Mouse (Mus musculus): ENCODE data around the gene Prdm16. TPM values are rescaled to one million over a fixed set of nuclear protein-coding genes. Genes with fewer than 3 reads are reported as not detected.

Gene Prdm16
- total RNA-seq, 1 experiment: 3.1 TPM

DNA sequence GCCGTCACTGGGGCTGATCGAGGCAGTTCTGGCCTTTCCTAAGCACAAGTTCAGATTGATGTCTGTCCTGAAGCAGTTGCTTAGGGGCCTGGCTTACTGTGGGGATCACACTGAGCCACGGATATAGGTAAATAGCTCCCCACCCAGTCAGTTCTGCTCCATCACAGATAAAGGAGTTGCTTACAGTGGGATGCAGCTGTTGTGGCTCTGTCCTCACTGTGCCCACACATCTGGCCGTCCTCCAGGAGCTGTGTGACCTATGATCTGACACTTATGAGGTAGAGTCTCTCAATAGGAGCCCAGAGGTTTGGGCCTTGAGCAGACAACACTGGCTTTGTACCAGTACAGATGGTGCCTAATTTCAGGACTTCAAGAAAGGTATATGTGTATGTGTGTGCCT, 142.7 kb downstream of the Prdm16 start:
- H3K27ac ChIP-seq (ENCODE audit: insufficient read depth, low read depth, low read length, poor library complexity, severe bottlenecking): no peak overlapping the region
- H3K36me3 ChIP-seq (ENCODE audit: control insufficient read depth, insufficient read depth, low read length, poor library complexity, severe bottlenecking): no peaks in the 10 kb centered on the region
- peaks cover 4 to 22% of the 10 kb centered on the region in 2 experiments for H3K4me1 ChIP-seq (ENCODE audit: control insufficient read depth in 2 of 2, insufficient read depth in 2 of 2, low read length in 2 of 2, poor library complexity in 1 of 2)
- in situ Hi-C loops (cut with MboI; ENCODE audit: low sequenced_read_pairs in 2 of 2, unreplicated experiment in 2 of 2): no loop called here
- no peaks in the 10 kb centered on the region for H3K9me3 ChIP-seq (ENCODE audit: control insufficient read depth, insufficient read depth, low read depth, low read length)
- no peak overlapping the region for H3K4me3 ChIP-seq (ENCODE audit: insufficient read depth in 1 of 2, low read depth in 1 of 2, low read length in 2 of 2, poor library complexity in 1 of 2, severe bottlenecking in 1 of 2)
- DNase-seq (ENCODE audit: low read depth, low spot score): no peak
- no peak overlapping the region for H3K9ac ChIP-seq (ENCODE audit: insufficient read depth, low read depth, low read length, poor library complexity, severe bottlenecking)
- TF ChIP-seq ZNF384 (IDR thresholded peaks at IDR 0.05; ENCODE audit: low read depth, low read length): no peak
- TF ChIP-seq MAFK (IDR thresholded peaks at IDR 0.05; ENCODE audit: insufficient read depth, low read depth, low read length): no peak

DNA sequence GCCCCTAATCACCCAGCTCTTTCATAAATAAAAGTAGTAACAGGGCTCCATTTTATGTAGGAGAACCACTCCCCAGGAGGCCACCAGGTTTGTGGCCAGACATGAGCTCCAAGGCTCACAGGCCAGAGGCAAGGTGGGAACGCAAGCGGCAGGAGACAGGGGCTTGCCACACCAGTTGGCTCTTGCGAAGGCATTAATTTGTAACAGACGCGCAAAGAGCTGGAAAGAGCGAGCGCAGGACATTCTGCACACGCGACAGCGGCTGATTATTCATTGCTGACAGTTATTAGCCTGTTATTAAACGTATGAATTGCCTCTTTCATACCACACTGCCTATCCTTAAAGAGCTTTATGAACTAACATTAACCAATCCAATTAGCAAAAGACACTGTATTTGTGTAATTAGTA, 144.0 kb downstream of the Prdm16 start:
- H3K4me1 ChIP-seq (ENCODE audit: control insufficient read depth in 2 of 2, insufficient read depth in 2 of 2, low read length in 2 of 2, poor library complexity in 1 of 2): peaks cover 4 to 12% of the 10 kb centered on the region in 2 experiments
- no peak overlapping the region for H3K27ac ChIP-seq (ENCODE audit: insufficient read depth, low read depth, low read length, poor library complexity, severe bottlenecking)
- H3K9me3 ChIP-seq (ENCODE audit: control insufficient read depth, insufficient read depth, low read depth, low read length): no peaks in the 10 kb centered on the region
- no peak overlapping the region for H3K4me3 ChIP-seq (ENCODE audit: insufficient read depth in 1 of 2, low read depth in 1 of 2, low read length in 2 of 2, poor library complexity in 1 of 2, severe bottlenecking in 1 of 2)
- H3K36me3 ChIP-seq (ENCODE audit: control insufficient read depth, insufficient read depth, low read length, poor library complexity, severe bottlenecking): no peaks in the 10 kb centered on the region
- in situ Hi-C loops (cut with MboI; ENCODE audit: low sequenced_read_pairs in 2 of 2, unreplicated experiment in 2 of 2): no loop called here
- no peak overlapping the region for H3K9ac ChIP-seq (ENCODE audit: insufficient read depth, low read depth, low read length, poor library complexity, severe bottlenecking)
- no peak for DNase-seq (ENCODE audit: low read depth, low spot score)
- TF ChIP-seq MAFK (IDR thresholded peaks at IDR 0.05; ENCODE audit: insufficient read depth, low read depth, low read length) (no peak), HCFC1 (IDR thresholded peaks at IDR 0.05; ENCODE audit: borderline replicate concordance, insufficient read depth, low read length) (no peak), CHD2 (IDR thresholded peaks at IDR 0.05; ENCODE audit: low read depth, low read length) (no peak), ZC3H11A (IDR thresholded peaks at IDR 0.05; ENCODE audit: borderline replicate concordance, low read depth, low read length) (no peak), ZNF384 (IDR thresholded peaks at IDR 0.05; ENCODE audit: low read depth, low read length) (no peak)

DNA sequence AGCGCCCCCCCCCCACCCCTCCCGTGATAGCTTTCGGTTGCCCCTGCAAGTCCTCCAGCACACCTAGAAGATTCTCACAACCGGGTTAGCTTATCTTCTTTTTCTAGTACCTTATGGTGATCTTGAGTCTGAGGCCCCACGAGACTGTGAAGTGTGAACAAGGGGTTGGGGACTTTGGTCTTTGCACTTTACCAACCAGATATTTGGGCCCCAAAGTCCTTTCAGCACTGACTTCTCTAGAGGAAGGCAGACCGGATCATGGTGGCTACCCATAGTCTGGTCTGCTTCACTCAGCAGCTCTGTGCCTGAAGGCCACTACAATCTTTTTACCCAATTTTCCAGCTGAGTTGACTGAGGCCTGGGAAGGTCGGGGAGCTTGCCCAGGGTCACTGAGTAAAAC, 144.4 kb downstream of the Prdm16 start:
- Histone ChIP-seq H3K4me1 (ENCODE audit: control insufficient read depth in 2 of 2, insufficient read depth in 2 of 2, low read length in 2 of 2, poor library complexity in 1 of 2) (peaks cover 4 to 8% of the 10 kb centered on the region in 2 experiments), H3K4me3 (ENCODE audit: insufficient read depth in 1 of 2, low read depth in 1 of 2, low read length in 2 of 2, poor library complexity in 1 of 2, severe bottlenecking in 1 of 2) (no peak overlapping the region), H3K36me3 (ENCODE audit: control insufficient read depth, insufficient read depth, low read length, poor library complexity, severe bottlenecking) (no peaks in the 10 kb centered on the region), H3K9me3 (ENCODE audit: control insufficient read depth, insufficient read depth, low read depth, low read length) (no peaks in the 10 kb centered on the region), H3K27ac (ENCODE audit: insufficient read depth, low read depth, low read length, poor library complexity, severe bottlenecking) (no peak overlapping the region), H3K9ac (ENCODE audit: insufficient read depth, low read depth, low read length, poor library complexity, severe bottlenecking) (no peak overlapping the region)
- no peak for DNase-seq (ENCODE audit: low read depth, low spot score)
- in situ Hi-C loops (cut with MboI; ENCODE audit: low sequenced_read_pairs in 2 of 2, unreplicated experiment in 2 of 2): no loop called here
- TF ChIP-seq ZC3H11A (IDR thresholded peaks at IDR 0.05; ENCODE audit: borderline replicate concordance, low read depth, low read length): no peak
- TF ChIP-seq MAFK (IDR thresholded peaks at IDR 0.05; ENCODE audit: insufficient read depth, low read depth, low read length): no peak
- TF ChIP-seq HCFC1 (IDR thresholded peaks at IDR 0.05; ENCODE audit: borderline replicate concordance, insufficient read depth, low read length): no peak
- TF ChIP-seq ZNF384 (IDR thresholded peaks at IDR 0.05; ENCODE audit: low read depth, low read length): no peak
- no peak for TF ChIP-seq CHD2 (IDR thresholded peaks at IDR 0.05; ENCODE audit: low read depth, low read length)

DNA sequence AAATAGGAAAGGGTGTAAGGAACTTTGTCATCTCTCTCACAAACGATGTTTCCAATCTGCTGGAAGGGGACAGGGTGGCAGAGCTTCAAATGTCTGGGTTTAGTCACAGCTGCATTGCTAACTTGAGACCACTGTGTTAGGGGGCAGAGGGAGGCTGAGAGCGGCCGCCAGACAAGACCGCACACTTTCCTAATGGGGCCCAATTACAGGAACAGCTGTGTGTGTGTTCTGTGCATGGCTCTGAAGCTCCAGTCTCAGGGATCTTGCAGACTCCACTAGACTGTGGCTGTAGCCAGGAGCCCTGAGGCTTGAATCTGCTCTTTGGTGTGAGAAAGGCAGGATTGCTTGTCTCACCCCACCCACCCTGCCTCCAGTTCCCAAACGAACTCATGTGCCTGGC, 148.6 kb downstream of the Prdm16 start:
- Histone ChIP-seq H3K9ac (ENCODE audit: insufficient read depth, low read depth, low read length, poor library complexity, severe bottlenecking) (no peak overlapping the region), H3K4me3 (ENCODE audit: insufficient read depth in 1 of 2, low read depth in 1 of 2, low read length in 2 of 2, poor library complexity in 1 of 2, severe bottlenecking in 1 of 2) (no peak overlapping the region), H3K36me3 (ENCODE audit: control insufficient read depth, insufficient read depth, low read length, poor library complexity, severe bottlenecking) (no peaks in the 10 kb centered on the region), H3K27ac (ENCODE audit: insufficient read depth, low read depth, low read length, poor library complexity, severe bottlenecking) (no peak overlapping the region), H3K4me1 (ENCODE audit: control insufficient read depth in 2 of 2, insufficient read depth in 2 of 2, low read length in 2 of 2, poor library complexity in 1 of 2) (no peaks in the 10 kb centered on the region), H3K9me3 (ENCODE audit: control insufficient read depth, insufficient read depth, low read depth, low read length) (no peaks in the 10 kb centered on the region)
- no peak for DNase-seq (ENCODE audit: low read depth, low spot score)
- in situ Hi-C loops (cut with MboI; ENCODE audit: low sequenced_read_pairs in 2 of 2, unreplicated experiment in 2 of 2): no loop called here
- TF ChIP-seq CHD2 (IDR thresholded peaks at IDR 0.05; ENCODE audit: low read depth, low read length) (no peak), ZNF384 (IDR thresholded peaks at IDR 0.05; ENCODE audit: low read depth, low read length) (no peak), ZC3H11A (IDR thresholded peaks at IDR 0.05; ENCODE audit: borderline replicate concordance, low read depth, low read length) (no peak)

DNA sequence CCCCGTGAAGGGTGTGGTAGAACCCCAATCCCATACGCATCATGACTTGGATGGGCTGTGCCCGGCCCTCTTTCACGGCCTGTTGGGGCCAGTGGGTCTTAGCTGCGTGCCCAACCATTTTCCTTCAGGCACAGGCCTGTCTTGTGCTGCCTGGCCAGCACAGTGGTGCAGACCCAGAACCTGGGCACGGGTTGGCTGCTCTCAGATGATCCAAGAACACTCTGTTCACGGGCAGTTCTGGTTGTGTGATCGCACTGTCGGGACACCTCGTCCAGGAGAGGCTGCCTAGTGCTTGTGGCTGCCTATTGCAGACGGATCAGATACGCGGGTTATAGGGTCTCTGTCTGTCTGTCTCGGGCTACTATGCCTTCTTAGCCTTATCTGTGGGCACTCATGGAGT, 154.0 kb downstream of the Prdm16 start:
- Histone ChIP-seq H3K4me1 (ENCODE audit: control insufficient read depth in 2 of 2, insufficient read depth in 2 of 2, low read length in 2 of 2, poor library complexity in 1 of 2) (no peaks in the 10 kb centered on the region), H3K36me3 (ENCODE audit: control insufficient read depth, insufficient read depth, low read length, poor library complexity, severe bottlenecking) (no peaks in the 10 kb centered on the region), H3K27ac (ENCODE audit: insufficient read depth, low read depth, low read length, poor library complexity, severe bottlenecking) (no peak overlapping the region), H3K9me3 (ENCODE audit: control insufficient read depth, insufficient read depth, low read depth, low read length) (no peaks in the 10 kb centered on the region), H3K9ac (ENCODE audit: insufficient read depth, low read depth, low read length, poor library complexity, severe bottlenecking) (no peak overlapping the region), H3K4me3 (ENCODE audit: insufficient read depth in 1 of 2, low read depth in 1 of 2, low read length in 2 of 2, poor library complexity in 1 of 2, severe bottlenecking in 1 of 2) (no peak overlapping the region)
- in situ Hi-C loops (cut with MboI; ENCODE audit: low sequenced_read_pairs in 2 of 2, unreplicated experiment in 2 of 2): no loop called here
- TF ChIP-seq HCFC1 (IDR thresholded peaks at IDR 0.05; ENCODE audit: borderline replicate concordance, insufficient read depth, low read length) (no peak), MAFK (IDR thresholded peaks at IDR 0.05; ENCODE audit: insufficient read depth, low read depth, low read length) (no peak)
- no peak for DNase-seq (ENCODE audit: low read depth, low spot score)
